In the genomic region with DNA sequence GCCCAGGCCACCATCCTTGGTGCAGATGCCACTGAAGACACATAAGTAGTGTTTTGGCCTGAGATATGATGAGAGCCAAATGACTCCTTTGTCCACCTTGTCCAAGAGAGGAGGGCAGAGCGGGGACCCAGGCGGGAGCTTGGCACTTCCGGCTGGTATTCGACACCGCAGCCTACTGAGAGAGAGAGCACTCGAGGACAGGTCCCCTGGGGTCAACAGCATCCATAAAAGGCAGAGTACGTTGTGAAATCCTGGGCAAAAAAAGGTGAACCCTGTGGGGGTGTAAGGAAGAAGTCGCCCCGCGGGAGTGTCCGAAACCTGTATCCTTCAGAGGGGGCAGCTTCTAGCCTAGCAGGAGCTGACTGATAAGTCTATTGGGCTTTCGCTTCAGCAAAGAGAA, we compare ENCODE assay signal across 8 mouse cellular contexts. TPM values are rescaled to one million over a fixed set of nuclear protein-coding genes. Genes with fewer than 3 reads are reported as not detected.
A peak's percentile ranks its signal among the peaks of the same experiment; 100 is the strongest.
DNase-seq lines count a peak whose midpoint lies in the region; ATAC-seq lines count a peak whose summit lies in the region.

No protein-coding gene starts in this region.

- peaks cover 12% of the 10 kb centered on the region; the same call in 1 of the 2 replicates for H3K4me1 ChIP-seq in neural tube, embryonic 11.5 days (ENCODE audit: control insufficient read depth, insufficient read depth, low read length)
- H3K4me1 ChIP-seq in liver, embryonic 11.5 days (replicated peaks; ENCODE audit: control insufficient read depth, insufficient read depth, low read length), result peaks cover 32% of the 10 kb centered on the region
- peaks cover 32% of the 10 kb centered on the region for H3K4me1 ChIP-seq in stomach, embryonic 15.5 days

- no peak overlapping the region for H3K27ac ChIP-seq in neural tube, embryonic 11.5 days (ENCODE audit: low read depth, low read length)
- H3K27ac ChIP-seq in liver, embryonic 11.5 days (ENCODE audit: low read depth, low read length), result no peak overlapping the region
- no peak overlapping the region for H3K27ac ChIP-seq in stomach, embryonic 15.5 days

- H3K4me3 ChIP-seq in neural tube, embryonic 11.5 days (ENCODE audit: low read depth, low read length), result no peak overlapping the region
- H3K4me3 ChIP-seq in liver, embryonic 11.5 days (ENCODE audit: low read depth, low read length), result peak overlapping the region; percentile 13; the same call in 1 of the 2 replicates
- H3K4me3 ChIP-seq in stomach, embryonic 15.5 days (replicated peaks), result no peak overlapping the region

- peak overlapping the region; percentile 0; the same call in 1 of the 2 replicates for H3K4me2 ChIP-seq in neural tube, embryonic 11.5 days (ENCODE audit: low read depth)
- peak overlapping the region; percentile 95 for H3K4me2 ChIP-seq in liver, embryonic 11.5 days
- H3K4me2 ChIP-seq in stomach, embryonic 15.5 days, result peak overlapping the region; percentile 74

- no peak overlapping the region for H3K9ac ChIP-seq in neural tube, embryonic 11.5 days (ENCODE audit: low read length)
- no peak overlapping the region for H3K9ac ChIP-seq in liver, embryonic 11.5 days (ENCODE audit: low read depth, low read length)
- no peak overlapping the region for H3K9ac ChIP-seq in stomach, embryonic 15.5 days

- no peak for ATAC-seq in neural tube, embryonic 11.5 days (ENCODE audit: insufficient read depth, low FRiP score, low TSS enrichment)
- no peak for ATAC-seq in liver, embryonic 11.5 days (replicated peaks; ENCODE audit: low FRiP score)
- no peak for ATAC-seq in stomach, embryonic 15.5 days (ENCODE audit: insufficient read depth, low FRiP score, low read depth)

- WGBS in neural tube, embryonic 11.5 days, result 84% methylated on average over 12 of the region's 12 CpGs
- 87% methylated on average over 12 of the region's 12 CpGs for WGBS in liver, embryonic 11.5 days
- 87% methylated on average over 12 of the region's 12 CpGs for WGBS in stomach, embryonic 15.5 days

- no peaks in the 10 kb centered on the region for H3K36me3 ChIP-seq in neural tube, embryonic 11.5 days (ENCODE audit: control insufficient read depth, insufficient read depth, low read length)
- H3K36me3 ChIP-seq in liver, embryonic 11.5 days (ENCODE audit: control insufficient read depth, insufficient read depth, low read length), result peaks cover 20% of the 10 kb centered on the region
- peaks cover 17% of the 10 kb centered on the region for H3K36me3 ChIP-seq in stomach, embryonic 15.5 days

- H3K9me3 ChIP-seq in neural tube, embryonic 11.5 days (ENCODE audit: control insufficient read depth, low read length), result no peaks in the 10 kb centered on the region
- no peaks in the 10 kb centered on the region for H3K9me3 ChIP-seq in liver, embryonic 11.5 days (ENCODE audit: control insufficient read depth, low read length)
- H3K9me3 ChIP-seq in stomach, embryonic 15.5 days, result no peaks in the 10 kb centered on the region

- DNase-seq in cerebellum, adult 8-10 months, result peak; percentile 17
- no peak for DNase-seq in cerebellum, postnatal 4 days (ENCODE audit: low spot score in 2 of 2)
- DNase-seq in neural tube, embryonic 11.5 days (ENCODE audit: low spot score), result no peak
- DNase-seq in neural tube, embryonic 10.5 days (ENCODE audit: extremely low spot score, low spot score), result no peak
- DNase-seq in liver, embryonic 11.5 days (ENCODE audit: low spot score), result no peak
- DNase-seq in kidney, adult 18-20 months, result no peak
- DNase-seq in urinary bladder, postnatal 14 days (ENCODE audit: low spot score), result no peak

- H3K27me3 ChIP-seq in neural tube, embryonic 11.5 days (ENCODE audit: control insufficient read depth, insufficient read depth, low read length), result no peaks in the 10 kb centered on the region
- no peaks in the 10 kb centered on the region for H3K27me3 ChIP-seq in liver, embryonic 11.5 days (replicated peaks; ENCODE audit: control insufficient read depth, insufficient read depth, low read length)
- no peaks in the 10 kb centered on the region for H3K27me3 ChIP-seq in stomach, embryonic 15.5 days (replicated peaks)

RNA-seq across cellular contexts. Expression of a gene that starts 2.9 kb away (rescaled TPM):
- polyA plus RNA-seq in neural tube, embryonic 11.5 days (2014; fragmentation: Nextera tagmentation; extraction: Ambion mirVana), result 123 TPM in 2 replicates
- polyA plus RNA-seq in liver, embryonic 11.5 days (2014; fragmentation: Nextera tagmentation; extraction: Ambion mirVana), result 88.6 and 92.1 TPM in 2 replicates
- 122 and 135 TPM in 2 replicates for polyA plus RNA-seq in stomach, embryonic 15.5 days (2015; fragmentation: Nextera tagmentation; extraction: Ambion mirVana)

RNA-seq across cellular contexts. Expression of a gene that starts 14.7 kb away (rescaled TPM):
- 39.1 and 40.6 TPM in 2 replicates for polyA plus RNA-seq in neural tube, embryonic 11.5 days (2014; fragmentation: Nextera tagmentation; extraction: Ambion mirVana)
- 31.5 and 37.1 TPM in 2 replicates for polyA plus RNA-seq in liver, embryonic 11.5 days (2014; fragmentation: Nextera tagmentation; extraction: Ambion mirVana)
- 23.1 and 26.7 TPM in 2 replicates for polyA plus RNA-seq in stomach, embryonic 15.5 days (2015; fragmentation: Nextera tagmentation; extraction: Ambion mirVana)

RNA-seq across cellular contexts. Expression of a gene that starts 45.4 kb away (rescaled TPM):
- polyA plus RNA-seq in neural tube, embryonic 11.5 days (2014; fragmentation: Nextera tagmentation; extraction: Ambion mirVana), result 0.58 TPM in 2 replicates
- polyA plus RNA-seq in liver, embryonic 11.5 days (2014; fragmentation: Nextera tagmentation; extraction: Ambion mirVana), result 1.2 and 1.6 TPM in 2 replicates
- 19.1 and 22.7 TPM in 2 replicates for polyA plus RNA-seq in stomach, embryonic 15.5 days (2015; fragmentation: Nextera tagmentation; extraction: Ambion mirVana)

RNA-seq across cellular contexts. Expression of a gene that starts 49.3 kb away (rescaled TPM):
- polyA plus RNA-seq in neural tube, embryonic 11.5 days (2014; fragmentation: Nextera tagmentation; extraction: Ambion mirVana), result not detected in 2 replicates
- polyA plus RNA-seq in liver, embryonic 11.5 days (2014; fragmentation: Nextera tagmentation; extraction: Ambion mirVana), result not detected in 2 replicates
- 1.2 and 1.6 TPM in 2 replicates for polyA plus RNA-seq in stomach, embryonic 15.5 days (2015; fragmentation: Nextera tagmentation; extraction: Ambion mirVana)

Comparison
In these comparisons a context has a peak if more than half of its experiments do, and no peak if none do; other contexts are left out.
1. H3K4me2 ChIP-seq: peak in every context shown above with its lines; median percentile 95 in liver, embryonic 11.5 days; 74 in stomach, embryonic 15.5 days; 0 in neural tube, embryonic 11.5 days.